ENCODE assay signal across 15 mouse cellular contexts in the genomic region with DNA sequence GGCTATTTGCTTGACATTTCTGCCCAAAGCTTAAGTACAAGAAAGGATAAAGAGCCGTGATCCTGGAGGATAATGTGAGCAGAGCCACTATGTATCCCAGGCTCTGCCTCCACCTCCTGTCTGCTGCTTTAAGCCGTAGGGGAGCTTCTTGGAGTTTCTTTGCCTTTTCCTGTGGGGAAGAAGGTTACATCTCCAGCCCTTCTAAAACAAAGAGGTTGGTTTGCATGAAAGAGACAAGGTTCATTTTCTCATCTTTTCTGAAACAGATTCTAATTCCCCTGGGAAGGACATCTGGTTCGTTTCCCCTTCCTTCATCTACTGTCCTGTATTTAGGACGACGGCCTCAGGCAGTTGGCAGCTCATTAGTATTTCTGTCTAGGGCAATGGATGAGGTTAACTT.
"Had no signal": no experiment of that assay in that cellular context is flagged by ENCODE, and none has a peak within 500 bp of the region (broad histone marks: within the 10 kb centered on the region; RNA-seq: fewer than 3 reads in every experiment).

No protein-coding gene starts in this region.

- H3K9me3 ChIP-seq: limb, embryonic 15.5 days; liver, embryonic 12.5 days; neural tube, embryonic 12.5 days had no signal

- H3K36me3 ChIP-seq: limb, embryonic 15.5 days; liver, embryonic 12.5 days; neural tube, embryonic 12.5 days had no signal

- H3K4me2 ChIP-seq: limb, embryonic 15.5 days; liver, embryonic 12.5 days; lung, embryonic 14.5 days; neural tube, embryonic 12.5 days had no signal

- H3K4me1 ChIP-seq: limb, embryonic 15.5 days; liver, embryonic 12.5 days; neural tube, embryonic 12.5 days had no signal

- DNase-seq: kidney, adult 8-10 months; kidney, postnatal 36 days; layer of hippocampus, adult 9-11 months; layer of hippocampus, postnatal 36 days; lung, embryonic 14.5 days; lung, postnatal 10 days; lung, postnatal 4 days; right cerebral cortex, postnatal 14 days; thymus, postnatal 4 days had no signal

- H3K4me3 ChIP-seq: limb, embryonic 15.5 days; liver, embryonic 12.5 days; myocyte; neural tube, embryonic 12.5 days had no signal

- H3K27me3 ChIP-seq: limb, embryonic 15.5 days; liver, embryonic 12.5 days; neural tube, embryonic 12.5 days had no signal

- H3K9ac ChIP-seq: limb, embryonic 15.5 days; liver, embryonic 12.5 days; lung, embryonic 14.5 days; neural tube, embryonic 12.5 days had no signal

- ATAC-seq: intestine, postnatal 0 days; liver, embryonic 12.5 days had no signal

- H3K27ac ChIP-seq: limb, embryonic 15.5 days; liver, embryonic 12.5 days; neural tube, embryonic 12.5 days; stomach, postnatal 0 days had no signal
